Mouse (Mus musculus) intestine, postnatal 0 days (tissue): ENCODE results near the gene Nek1. TPM values are rescaled to one million over a fixed set of nuclear protein-coding genes. Genes with fewer than 3 reads are reported as not detected.
A peak's percentile ranks its signal among the peaks of the same experiment; 100 is the strongest.

Experiments used
- ATAC-seq: fragments of 200-750 bp; cut with Nextera tagmentation; 2 replicates; pipeline ENCODE4 v1.8.0; 2017; ENCODE audit warnings: mild to moderate bottlenecking, moderate TSS enrichment, moderate library complexity
- H3K27ac ChIP-seq: fragments of 300-500 bp; sonication (generic); 2 replicates; pipeline ENCODE4 v1.5.1; 2014; ENCODE audit warnings: mild to moderate bottlenecking, low read depth, low read length, moderate library complexity
- H3K27me3 ChIP-seq: fragments of 300-500 bp; sonication (generic); replicated peaks from 2 replicates; pipeline ENCODE4 v1.6.1; 2014; ENCODE audit warnings: low read length, mixed read lengths; ENCODE audit not compliant: control insufficient read depth, insufficient read depth
- H3K36me3 ChIP-seq: fragments of 300-500 bp; sonication (generic); 2 replicates; pipeline ENCODE4 v1.6.1; 2014; ENCODE audit warnings: mild to moderate bottlenecking, moderate library complexity; ENCODE audit not compliant: control insufficient read depth, insufficient read depth
- H3K4me1 ChIP-seq: fragments of 300-500 bp; sonication (generic); replicated peaks from 2 replicates; pipeline ENCODE4 v1.6.1; 2014; ENCODE audit warnings: antibody characterized with exemption, low read length, mixed read lengths; ENCODE audit not compliant: control insufficient read depth, insufficient read depth
- H3K4me2 ChIP-seq: fragments of 300-500 bp; sonication (generic); replicated peaks from 2 replicates; pipeline ENCODE4 v1.6.1; 2014; ENCODE audit warnings: low read depth, mild to moderate bottlenecking, moderate library complexity
- H3K4me3 ChIP-seq: fragments of 300-500 bp; sonication (generic); 2 replicates; pipeline ENCODE4 v1.5.1; 2014; ENCODE audit warnings: low read depth, low read length
- H3K9ac ChIP-seq: fragments of 300-500 bp; sonication (generic); 2 replicates; pipeline ENCODE4 v1.6.1; 2014; ENCODE audit warnings: mild to moderate bottlenecking, low read depth, low read length
- H3K9me3 ChIP-seq: fragments of 300-500 bp; sonication (generic); 2 replicates; pipeline ENCODE4 v1.6.1; 2016; ENCODE audit warnings: mixed run types; ENCODE audit not compliant: control insufficient read depth
- CTCF ChIP-seq: sonication (generic); IDR thresholded peaks from 2 replicates; pipeline ENCODE4 v1.5.1; 2016; ENCODE audit warnings: low read depth, mild to moderate bottlenecking, control low read depth, antibody characterized with exemption, moderate library complexity
- WGBS: fragments of 180-500 bp; shearing (Covaris S2); extraction: QIAGEN DNeasy Blood & Tissue Kit; methylation state at CpG from one replicate; pipeline ENCODE4 v1.1.7; 2014; 5-methylcytosine and 5-hydroxymethylcytosine counted together
- polyA plus RNA-seq: library from polyadenylated mRNA; unstranded; fragments of >200 nt; fragmentation: Nextera tagmentation; extraction: Ambion mirVana; gene quantifications from 2 replicates; pipeline ENCODE4 v1.2.1, GENCODE M21; 2015

Nek1 gene
- polyA plus RNA-seq, 1 experiment from 2014 or later: 5.5 TPM

- no peak for TF ChIP-seq CTCF
- ATAC-seq: no peak
- H3K27me3 ChIP-seq: no peaks in the 10 kb centered on the region
- 46% methylated on average over 3 of the region's 3 CpGs for WGBS
- H3K4me2 ChIP-seq: no peak overlapping the region
- no peaks in the 10 kb centered on the region for H3K36me3 ChIP-seq
- H3K9ac ChIP-seq: no peak overlapping the region
- no peaks in the 10 kb centered on the region for H3K9me3 ChIP-seq
- H3K27ac ChIP-seq: no peak overlapping the region
- no peak overlapping the region for H3K4me3 ChIP-seq
- 0 out of 2 replicates have a peak, but pooled peaks cover 2% of the 10 kb centered on the region for H3K4me1 ChIP-seq
Measured at GRCm38 (mm10) chr8:60996468-60996867, 3.5 kb downstream of the Nek1 start.

DNA sequence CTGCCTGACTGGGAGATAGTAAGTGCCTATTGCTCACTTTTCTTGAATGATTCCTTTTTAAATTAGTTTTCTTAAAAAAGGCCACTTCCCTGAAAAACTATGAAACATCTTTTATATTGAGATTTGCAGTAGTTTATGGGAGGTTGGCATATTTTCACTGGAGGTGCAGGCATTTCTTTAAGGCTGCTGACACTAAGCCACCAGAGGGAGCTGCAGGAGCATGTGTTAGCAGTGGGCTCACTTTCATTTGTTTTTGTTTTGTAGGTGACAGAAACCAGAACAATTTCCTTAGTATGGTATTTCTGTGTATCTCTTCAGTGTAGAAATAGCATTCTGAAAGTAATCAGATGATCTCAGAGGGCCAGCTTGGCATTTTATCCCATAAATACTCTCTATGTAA lies 49.0 kb downstream of the Nek1 start:
- Histone ChIP-seq H3K4me1 (no peaks in the 10 kb centered on the region), H3K9me3 (no peaks in the 10 kb centered on the region), H3K9ac (no peak overlapping the region), H3K27ac (no peak overlapping the region), H3K4me3 (no peak overlapping the region), H3K36me3 (0 out of 2 replicates have a peak, but pooled peaks cover 5% of the 10 kb centered on the region), H3K4me2 (no peak overlapping the region), H3K27me3 (no peaks in the 10 kb centered on the region)
- no peak for ATAC-seq
- peak; percentile 88 for TF ChIP-seq CTCF

DNA sequence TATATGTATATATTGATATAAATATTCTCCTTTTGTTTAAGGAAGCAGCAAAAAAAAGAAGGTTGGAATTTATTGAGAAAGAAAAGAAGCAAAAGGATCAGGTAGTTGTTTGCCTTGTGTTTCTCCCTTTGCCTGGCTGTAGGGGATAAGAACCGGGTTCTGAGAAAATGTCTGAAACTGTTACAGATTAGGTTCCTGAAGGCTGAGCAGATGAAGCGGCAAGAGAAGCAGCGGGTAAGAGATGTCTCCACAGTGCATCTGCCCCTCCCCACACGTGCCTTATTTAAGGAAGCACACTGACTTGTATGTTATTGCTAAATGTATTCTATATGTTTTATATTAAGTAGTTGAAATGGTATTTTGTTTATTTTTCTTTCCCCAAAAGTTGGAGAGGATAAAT lies 50.9 kb downstream of the Nek1 start:
- no peaks in the 10 kb centered on the region for H3K9me3 ChIP-seq
- 79% methylated on average over 4 of the region's 4 CpGs for WGBS
- no peak overlapping the region for H3K9ac ChIP-seq
- no peaks in the 10 kb centered on the region for H3K4me1 ChIP-seq
- TF ChIP-seq CTCF: no peak
- H3K36me3 ChIP-seq: 0 out of 2 replicates have a peak, but pooled peaks cover 5% of the 10 kb centered on the region
- no peak overlapping the region for H3K4me3 ChIP-seq
- H3K27me3 ChIP-seq: no peaks in the 10 kb centered on the region
- ATAC-seq: no peak
- no peak overlapping the region for H3K4me2 ChIP-seq
- no peak overlapping the region for H3K27ac ChIP-seq

GRCm38 (mm10) chr8:61046816-61047215 lies 53.8 kb downstream of the Nek1 start:
- H3K4me3 ChIP-seq: no peak overlapping the region
- H3K27ac ChIP-seq: no peak overlapping the region
- no peak for TF ChIP-seq CTCF
- no peaks in the 10 kb centered on the region for H3K4me1 ChIP-seq
- ATAC-seq: no peak
- no peak overlapping the region for H3K9ac ChIP-seq
- H3K36me3 ChIP-seq: peaks cover 10% of the 10 kb centered on the region
- no peak overlapping the region for H3K4me2 ChIP-seq
- no peaks in the 10 kb centered on the region for H3K9me3 ChIP-seq
- 49% methylated on average over 1 of the region's 1 CpGs for whole genome bisulfite sequencing
- H3K27me3 ChIP-seq: no peaks in the 10 kb centered on the region

DNA sequence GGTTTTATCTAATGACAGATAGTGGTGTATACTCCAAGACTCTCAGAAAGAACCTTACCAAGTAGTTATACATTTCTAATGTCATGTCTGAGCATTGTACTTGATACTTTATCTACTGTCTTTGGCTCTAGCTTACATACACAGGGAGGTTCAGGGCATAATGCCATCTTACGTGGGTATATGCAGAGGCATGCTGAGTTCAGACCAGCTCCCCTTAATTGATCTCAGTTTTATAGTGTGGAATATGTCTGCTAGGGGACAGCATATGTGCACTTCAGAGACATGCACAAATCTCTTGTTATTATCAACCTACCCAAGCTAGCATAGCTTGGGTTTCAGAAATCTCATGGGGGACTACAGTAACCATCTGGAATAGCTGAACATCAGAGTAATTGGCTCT lies 60.0 kb downstream of the Nek1 start:
- H3K9me3 ChIP-seq: no peaks in the 10 kb centered on the region
- H3K9ac ChIP-seq: no peak overlapping the region
- ATAC-seq: no peak
- H3K36me3 ChIP-seq: peaks cover 5% of the 10 kb centered on the region
- no peak for TF ChIP-seq CTCF
- H3K27ac ChIP-seq: no peak overlapping the region
- H3K4me1 ChIP-seq: no peaks in the 10 kb centered on the region
- H3K4me2 ChIP-seq: no peak overlapping the region
- 97% methylated on average over 1 of the region's 1 CpGs for WGBS
- no peak overlapping the region for H3K4me3 ChIP-seq
- no peaks in the 10 kb centered on the region for H3K27me3 ChIP-seq

- no peaks in the 10 kb centered on the region for H3K9me3 ChIP-seq
- H3K9ac ChIP-seq: no peak overlapping the region
- TF ChIP-seq CTCF: no peak
- no peak overlapping the region for H3K4me2 ChIP-seq
- H3K27me3 ChIP-seq: no peaks in the 10 kb centered on the region
- peaks cover 5% of the 10 kb centered on the region for H3K36me3 ChIP-seq
- no peak overlapping the region for H3K4me3 ChIP-seq
- no peak overlapping the region for H3K27ac ChIP-seq
- H3K4me1 ChIP-seq: no peaks in the 10 kb centered on the region
- ATAC-seq: no peak
- WGBS: 92% methylated on average over 5 of the region's 5 CpGs
Measured at GRCm38 (mm10) chr8:61054313-61054712, 61.3 kb downstream of the Nek1 start.

GRCm38 (mm10) chr8:61056997-61057396 lies 64.0 kb downstream of the Nek1 start:
- no peak overlapping the region for H3K9ac ChIP-seq
- H3K9me3 ChIP-seq: no peaks in the 10 kb centered on the region
- H3K36me3 ChIP-seq: no peaks in the 10 kb centered on the region
- ATAC-seq: no peak
- TF ChIP-seq CTCF: no peak
- no peaks in the 10 kb centered on the region for H3K4me1 ChIP-seq
- no peaks in the 10 kb centered on the region for H3K27me3 ChIP-seq
- H3K27ac ChIP-seq: no peak overlapping the region
- H3K4me3 ChIP-seq: no peak overlapping the region
- 59% methylated on average over 3 of the region's 3 CpGs for WGBS
- no peak overlapping the region for H3K4me2 ChIP-seq
